In the genomic region with DNA sequence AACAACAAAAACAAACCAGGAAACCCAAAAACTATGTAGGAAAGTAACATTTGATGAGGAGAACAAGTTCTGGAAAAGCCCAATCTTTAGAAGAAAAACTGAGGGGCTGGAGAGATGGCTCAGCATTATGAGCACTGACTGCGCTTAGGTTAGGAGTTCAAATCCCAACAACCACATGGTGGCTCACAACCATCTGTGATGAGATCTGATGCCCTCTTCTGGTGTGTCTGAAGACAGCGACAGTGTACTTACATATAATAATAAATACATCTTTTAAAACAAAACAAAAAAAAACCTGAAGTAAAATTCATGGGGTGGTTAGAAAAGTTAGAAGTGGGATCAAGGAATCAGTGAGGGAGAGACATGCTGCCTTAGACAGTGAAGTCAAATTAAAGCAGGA, we compare ENCODE assay signal across 10 mouse cellular contexts. TPM values are rescaled to one million over a fixed set of nuclear protein-coding genes. Genes with fewer than 3 reads are reported as not detected.
DNase-seq lines count a peak whose midpoint lies in the region; ATAC-seq and TF ChIP-seq lines count a peak whose summit lies in the region.
"Had no signal": no experiment of that assay in that cellular context is flagged by ENCODE, and none has a peak within 500 bp of the region (broad histone marks: within the 10 kb centered on the region; RNA-seq: fewer than 3 reads in every experiment).

No protein-coding gene starts in this region.

- peak overlapping the region; percentile 97 for H3K4me3 ChIP-seq in layer of hippocampus, adult 2 months
- peak overlapping the region; percentile 94 for H3K4me3 ChIP-seq in embryonic facial prominence, embryonic 14.5 days (ENCODE audit: low read depth, low read length)
- peak overlapping the region; percentile 82 for H3K4me3 ChIP-seq in intestine, embryonic 16.5 days (ENCODE audit: low read length)
- no peak overlapping the region; the same call in 1 of the 2 replicates for H3K4me3 ChIP-seq in neural tube, embryonic 12.5 days

- peak overlapping the region; percentile 64 for H3K9ac ChIP-seq in embryonic facial prominence, embryonic 14.5 days (ENCODE audit: low read depth, low read length)
- H3K9ac ChIP-seq in intestine, embryonic 16.5 days (ENCODE audit: low read depth, low read length), result peak overlapping the region; percentile 99
- no peak overlapping the region for H3K9ac ChIP-seq in neural tube, embryonic 12.5 days

- H3K27me3 ChIP-seq in embryonic facial prominence, embryonic 14.5 days (replicated peaks; ENCODE audit: control insufficient read depth, insufficient read depth, low read length), result no peaks in the 10 kb centered on the region
- H3K27me3 ChIP-seq in intestine, embryonic 16.5 days (replicated peaks; ENCODE audit: control insufficient read depth, insufficient read depth, low read length), result no peaks in the 10 kb centered on the region
- no peaks in the 10 kb centered on the region for H3K27me3 ChIP-seq in neural tube, embryonic 12.5 days (replicated peaks)

- H3K9me3 ChIP-seq in embryonic facial prominence, embryonic 14.5 days (ENCODE audit: control insufficient read depth, low read length), result no peaks in the 10 kb centered on the region
- no peaks in the 10 kb centered on the region for H3K9me3 ChIP-seq in intestine, embryonic 16.5 days (ENCODE audit: control insufficient read depth, low read length)
- no peaks in the 10 kb centered on the region for H3K9me3 ChIP-seq in neural tube, embryonic 12.5 days

- H3K4me2 ChIP-seq in embryonic facial prominence, embryonic 14.5 days (ENCODE audit: low read depth, low read length), result peak overlapping the region; percentile 83
- peak overlapping the region; percentile 57 for H3K4me2 ChIP-seq in intestine, embryonic 16.5 days (ENCODE audit: low read depth, low read length)
- H3K4me2 ChIP-seq in neural tube, embryonic 12.5 days (replicated peaks), result peak overlapping the region; percentile 91

- no peak for ATAC-seq in embryonic facial prominence, embryonic 14.5 days (ENCODE audit: low read depth)
- ATAC-seq in intestine, embryonic 16.5 days, result no peak
- ATAC-seq in neural tube, embryonic 12.5 days (ENCODE audit: low FRiP score, low read depth), result no peak

- H3K27ac ChIP-seq in layer of hippocampus, adult 2 months, result peak overlapping the region; percentile 98
- peak overlapping the region; percentile 95 for H3K27ac ChIP-seq in embryonic facial prominence, embryonic 14.5 days (replicated peaks; ENCODE audit: low read depth, low read length)
- H3K27ac ChIP-seq in intestine, embryonic 16.5 days (ENCODE audit: low read length), result peak overlapping the region; percentile 87; the same call in 1 of the 2 replicates
- no peak overlapping the region for H3K27ac ChIP-seq in neural tube, embryonic 12.5 days

- peaks cover 7% of the 10 kb centered on the region for H3K4me1 ChIP-seq in embryonic facial prominence, embryonic 14.5 days (ENCODE audit: control insufficient read depth, insufficient read depth, low read length)
- H3K4me1 ChIP-seq in intestine, embryonic 16.5 days (ENCODE audit: control insufficient read depth, insufficient read depth, low read length), result peaks cover 7% of the 10 kb centered on the region
- H3K4me1 ChIP-seq in neural tube, embryonic 12.5 days, result peaks cover 5% of the 10 kb centered on the region

- no peak for DNase-seq in layer of hippocampus, adult 2 months (ENCODE audit: low spot score in 2 of 2)
- no peak for DNase-seq in layer of hippocampus, adult 11-12 months (ENCODE audit: low spot score)
- DNase-seq in embryonic facial prominence, embryonic 14.5 days (ENCODE audit: low spot score), result no peak
- DNase-seq in c-Kit-positive CD71-positive TER-119-positive erythroid progenitor cells, embryonic 14.5 days (ENCODE audit: low spot score), result no peak
- no peak for DNase-seq in MN1 (ENCODE audit: low spot score)
- no peak for DNase-seq in urinary bladder, postnatal 14 days (ENCODE audit: low spot score)
- DNase-seq: thymus, postnatal 14 days had no signal

- H3K36me3 ChIP-seq in embryonic facial prominence, embryonic 14.5 days (ENCODE audit: control insufficient read depth, insufficient read depth, low read length), result 0 out of 2 replicates have a peak, but pooled peaks cover under 1% of the 10 kb centered on the region
- no peaks in the 10 kb centered on the region for H3K36me3 ChIP-seq in intestine, embryonic 16.5 days (ENCODE audit: control insufficient read depth, insufficient read depth, low read length)
- H3K36me3 ChIP-seq in neural tube, embryonic 12.5 days, result peaks cover 2% of the 10 kb centered on the region; the same call in 1 of the 2 replicates

- TF ChIP-seq CTCF in layer of hippocampus, adult 2 months (conservative IDR thresholded peaks at IDR 0.05), result peak; percentile 53

- WGBS in embryonic facial prominence, embryonic 14.5 days, result 74% methylated on average over 2 of the region's 2 CpGs
- 75% methylated on average over 2 of the region's 2 CpGs for WGBS in intestine, embryonic 16.5 days
- WGBS in neural tube, embryonic 12.5 days, result 71% methylated on average over 2 of the region's 2 CpGs

RNA-seq across cellular contexts. Expression of a gene that starts 1.0 kb away (rescaled TPM):
- total RNA-seq in layer of hippocampus, adult 2 months (2021), result 100 to 1,000 TPM; 309 to 349 TPM
- 681 and 870 TPM in 2 replicates for polyA plus RNA-seq in embryonic facial prominence, embryonic 14.5 days (2014; fragmentation: Nextera tagmentation; extraction: Ambion mirVana)
- polyA plus RNA-seq in intestine, embryonic 16.5 days (2015; fragmentation: Nextera tagmentation; extraction: Ambion mirVana), result 937 and 949 TPM in 2 replicates
- 602 and 611 TPM in 2 replicates for polyA plus RNA-seq in neural tube, embryonic 12.5 days (2016; fragmentation: Nextera tagmentation; extraction: Ambion mirVana)

RNA-seq across cellular contexts. Expression of a gene that starts 40.4 kb away (rescaled TPM):
- total RNA-seq in layer of hippocampus, adult 2 months (2021), result 10 to 100 TPM; 68.3 to 80.7 TPM
- polyA plus RNA-seq in embryonic facial prominence, embryonic 14.5 days (2014; fragmentation: Nextera tagmentation; extraction: Ambion mirVana), result 12.0 and 12.3 TPM in 2 replicates
- 5.3 and 7.7 TPM in 2 replicates for polyA plus RNA-seq in intestine, embryonic 16.5 days (2015; fragmentation: Nextera tagmentation; extraction: Ambion mirVana)
- 25.3 and 29.6 TPM in 2 replicates for polyA plus RNA-seq in neural tube, embryonic 12.5 days (2016; fragmentation: Nextera tagmentation; extraction: Ambion mirVana)

RNA-seq across cellular contexts. Expression of a gene that starts 43.9 kb away (rescaled TPM):
- 10 to 100 TPM; 73.0 to 75.2 TPM for total RNA-seq in layer of hippocampus, adult 2 months (2021)
- 25.5 and 30.3 TPM in 2 replicates for polyA plus RNA-seq in embryonic facial prominence, embryonic 14.5 days (2014; fragmentation: Nextera tagmentation; extraction: Ambion mirVana)
- polyA plus RNA-seq in intestine, embryonic 16.5 days (2015; fragmentation: Nextera tagmentation; extraction: Ambion mirVana), result 23.0 and 23.9 TPM in 2 replicates
- polyA plus RNA-seq in neural tube, embryonic 12.5 days (2016; fragmentation: Nextera tagmentation; extraction: Ambion mirVana), result 34.0 and 34.3 TPM in 2 replicates

RNA-seq across cellular contexts. Expression of a gene that starts 58.7 kb away (rescaled TPM):
- not detected for total RNA-seq in layer of hippocampus, adult 2 months (2021)
- 0.47 and 0.67 TPM in 2 replicates for polyA plus RNA-seq in embryonic facial prominence, embryonic 14.5 days (2014; fragmentation: Nextera tagmentation; extraction: Ambion mirVana)
- 1.1 and 1.2 TPM in 2 replicates for polyA plus RNA-seq in intestine, embryonic 16.5 days (2015; fragmentation: Nextera tagmentation; extraction: Ambion mirVana)
- polyA plus RNA-seq in neural tube, embryonic 12.5 days (2016; fragmentation: Nextera tagmentation; extraction: Ambion mirVana), result 0.25 TPM in 1 of 2 replicates, not detected in the other
- total RNA-seq: gastrocnemius, postnatal 10 days had no signal
